Mouse (Mus musculus) cortical plate, adult 2 months (tissue): Measurements from ENCODE around the gene Rexo2.

Experiments used
- CTCF ChIP-seq: fragments of 200-500 bp; IDR thresholded peaks from 2 replicates; pipeline ENCODE4 v1.5.1; 2011; ENCODE audit warnings: mild to moderate bottlenecking, control low read depth, low read length; ENCODE audit not compliant: insufficient read depth; ENCODE audit errors: extremely low read depth
- POLR2A ChIP-seq: fragments of 200-500 bp; IDR thresholded peaks from 2 replicates; pipeline ENCODE4 v1.6.1; 2011; ENCODE audit warnings: mild to moderate bottlenecking, low read length, control low read depth; ENCODE audit not compliant: insufficient read depth; ENCODE audit errors: extremely low read depth

DNA sequence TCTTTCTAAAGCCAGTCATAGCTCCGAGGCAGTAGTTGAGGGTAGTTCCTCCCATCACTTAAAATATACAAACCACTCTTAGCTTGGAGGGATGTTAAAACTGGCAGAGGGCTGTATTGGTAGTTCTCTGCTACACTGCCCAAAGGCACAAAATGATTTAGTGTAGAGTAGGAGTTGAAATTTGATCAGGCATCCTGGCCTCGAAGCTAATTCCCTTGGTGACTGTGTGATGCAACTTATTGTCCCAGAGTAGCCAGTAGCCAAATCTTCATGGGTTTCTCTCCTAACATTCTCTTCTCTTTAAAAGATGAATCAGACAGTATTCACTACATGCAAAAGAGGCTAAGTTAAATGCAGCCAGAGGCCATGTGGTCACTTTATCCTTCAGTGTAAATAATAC lies 22.6 kb upstream of the Rexo2 start:
- TF ChIP-seq CTCF (no peak), POLR2A (no peak)
